Mouse (Mus musculus) retina, embryonic 14.5 days (tissue): ENCODE data around the gene Hoxd12.
A peak's percentile ranks its signal among the peaks of the same experiment; 100 is the strongest.

ENCODE experiments used
- DNase-seq: peaks from one replicate; pipeline ENCODE4 v3.0.0-alpha.2; 2015; ENCODE audit warnings: low spot score

Gene Hoxd12

DNA sequence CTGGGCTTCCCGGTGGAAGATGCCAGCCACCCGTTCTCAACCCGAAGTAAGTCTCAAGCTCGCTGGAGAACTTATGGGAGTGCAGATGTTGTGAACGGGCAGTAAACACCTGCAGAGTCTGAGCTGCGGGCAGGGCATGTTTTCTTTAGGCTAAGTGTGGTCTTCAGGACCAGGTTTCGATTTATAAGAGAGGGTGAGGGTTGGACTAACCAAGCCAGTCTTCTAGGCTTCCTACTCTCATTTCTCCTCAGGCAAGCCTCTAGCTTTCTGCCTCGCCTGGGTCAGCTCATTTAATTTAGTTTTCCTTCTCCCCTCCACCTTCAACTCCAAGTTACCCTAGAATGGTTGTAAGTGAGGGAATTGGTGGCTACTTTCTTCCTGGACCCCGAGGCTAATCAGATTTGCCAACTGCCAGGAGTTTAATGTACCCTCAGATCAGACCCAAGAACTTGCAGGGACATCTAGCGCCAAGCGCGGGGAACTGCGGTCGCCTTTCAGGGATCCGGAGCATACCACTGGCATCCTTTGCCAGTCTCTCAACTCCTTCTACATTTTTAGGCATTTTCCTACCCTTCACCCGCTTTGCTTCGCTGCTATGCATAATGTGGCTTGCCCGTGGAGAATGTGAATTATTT, 11.4 kb upstream of the Hoxd12 start:
- DNase-seq, result peak; percentile 79

DNA sequence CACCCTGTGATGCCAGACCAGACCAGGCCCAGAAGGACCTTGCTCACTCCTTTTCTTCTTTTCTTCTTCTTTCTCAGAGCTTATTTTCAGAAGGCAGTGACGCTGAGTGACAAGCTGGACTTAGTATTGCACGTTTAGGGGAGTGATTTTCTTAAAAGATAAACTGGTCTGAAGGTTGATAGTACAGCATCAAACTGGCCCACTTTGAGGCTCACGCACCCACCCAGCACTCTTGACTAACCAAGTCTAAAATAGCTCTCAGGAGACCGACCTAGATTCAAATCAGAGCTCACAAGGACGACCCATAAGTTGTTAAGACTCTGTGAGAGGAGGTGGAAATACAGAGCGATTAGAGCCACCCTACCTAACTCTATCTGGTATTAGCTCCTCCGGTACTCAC, 8.4 kb upstream of the Hoxd12 start:
- no peak for DNase-seq

DNA sequence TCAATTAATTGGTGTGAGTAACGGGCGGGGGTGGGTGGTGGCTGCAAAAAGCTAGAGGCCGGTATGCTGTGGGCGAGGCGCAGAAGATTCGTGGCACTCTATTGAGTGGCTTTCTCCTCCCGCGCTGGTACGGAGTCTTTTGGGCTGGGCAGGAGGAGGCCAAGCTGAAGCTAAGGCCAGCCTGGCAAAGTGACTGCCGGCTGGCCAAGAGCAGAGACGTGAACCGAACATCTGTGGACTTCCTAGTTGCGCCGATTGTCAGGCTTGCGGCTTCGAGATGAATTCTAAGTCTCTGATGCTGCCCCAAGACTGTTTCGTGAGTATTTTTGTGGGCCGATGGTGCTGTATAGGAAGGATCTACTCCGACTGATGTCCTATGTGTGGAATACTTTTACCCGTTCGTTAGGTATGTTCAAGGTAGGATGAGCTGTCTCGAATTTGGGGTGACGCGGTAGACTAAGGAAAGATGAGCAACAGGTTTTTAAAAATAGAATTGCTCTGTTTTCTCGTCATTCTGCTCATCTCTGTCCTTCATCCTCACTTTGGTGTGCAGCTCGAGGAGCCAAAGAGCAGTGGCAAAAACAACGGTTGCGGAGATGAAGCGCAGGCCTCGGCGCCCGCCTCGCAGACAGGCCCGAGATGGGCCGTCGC, 7.5 kb upstream of the Hoxd12 start:
- no peak for DNase-seq

DNA sequence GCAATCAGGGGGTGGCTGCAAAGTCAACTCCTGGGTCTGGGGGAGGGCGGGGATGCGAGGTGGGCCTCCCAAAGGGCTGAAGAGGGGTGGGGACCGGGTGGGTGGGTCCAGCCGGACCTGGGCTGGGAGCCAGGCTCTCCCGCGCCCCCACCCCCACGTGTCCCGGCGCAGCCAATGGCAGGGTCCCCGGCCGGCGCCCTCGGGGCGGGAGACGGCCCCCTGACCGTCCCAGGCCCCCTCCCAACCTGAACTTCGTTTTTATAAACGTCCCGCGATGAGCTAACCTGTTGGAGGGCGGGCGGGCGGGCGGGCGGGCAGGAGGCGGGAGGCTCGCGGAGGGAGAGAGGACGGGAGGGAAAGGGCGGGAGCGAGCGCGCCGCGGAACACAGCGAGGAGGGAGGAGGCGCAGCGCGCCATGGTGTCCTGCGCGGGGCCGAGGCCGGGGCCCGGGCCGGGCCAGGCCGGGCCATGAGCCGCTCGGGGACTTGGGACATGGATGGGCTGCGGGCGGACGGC, 6.9 kb upstream of the Hoxd12 start, which contains the start of gene Hoxd13:
Gene Hoxd13, plus strand, starts transcription at position 469 of the 516 bp plus-strand sequence.
- DNase-seq, result no peak

DNA sequence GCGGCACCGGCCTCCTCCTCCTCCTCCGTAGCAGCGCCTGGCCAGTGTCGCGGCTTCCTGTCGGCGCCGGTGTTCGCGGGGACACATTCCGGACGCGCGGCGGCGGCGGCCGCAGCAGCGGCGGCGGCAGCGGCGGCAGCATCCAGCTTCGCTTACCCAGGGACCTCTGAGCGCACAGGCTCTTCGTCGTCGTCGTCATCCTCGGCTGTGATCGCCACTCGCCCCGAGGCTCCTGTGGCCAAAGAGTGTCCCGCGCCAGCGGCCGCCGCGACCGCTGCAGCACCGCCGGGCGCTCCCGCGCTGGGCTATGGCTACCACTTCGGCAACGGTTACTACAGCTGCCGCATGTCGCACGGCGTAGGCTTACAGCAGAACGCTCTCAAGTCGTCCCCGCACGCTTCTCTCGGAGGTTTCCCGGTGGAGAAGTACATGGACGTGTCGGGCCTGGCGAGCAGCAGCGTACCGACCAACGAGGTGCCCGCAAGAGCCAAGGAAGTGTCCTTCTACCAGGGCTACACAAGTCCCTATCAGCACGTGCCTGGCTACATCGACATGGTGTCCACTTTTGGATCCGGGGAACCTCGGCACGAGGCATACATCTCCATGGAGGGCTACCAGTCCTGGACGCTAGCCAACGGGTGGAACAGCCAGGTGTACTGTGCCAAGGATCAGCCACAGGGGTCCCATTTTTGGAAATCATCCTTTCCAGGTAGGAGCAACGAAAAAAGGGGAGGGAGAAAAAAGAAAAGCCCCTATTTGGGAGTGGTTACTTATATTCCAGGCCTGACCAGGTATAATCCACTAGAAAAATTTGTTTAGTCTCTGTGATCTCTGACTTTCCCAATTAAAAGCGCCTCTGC, 6.2 kb upstream of the Hoxd12 start:
- no peak for DNase-seq

DNA sequence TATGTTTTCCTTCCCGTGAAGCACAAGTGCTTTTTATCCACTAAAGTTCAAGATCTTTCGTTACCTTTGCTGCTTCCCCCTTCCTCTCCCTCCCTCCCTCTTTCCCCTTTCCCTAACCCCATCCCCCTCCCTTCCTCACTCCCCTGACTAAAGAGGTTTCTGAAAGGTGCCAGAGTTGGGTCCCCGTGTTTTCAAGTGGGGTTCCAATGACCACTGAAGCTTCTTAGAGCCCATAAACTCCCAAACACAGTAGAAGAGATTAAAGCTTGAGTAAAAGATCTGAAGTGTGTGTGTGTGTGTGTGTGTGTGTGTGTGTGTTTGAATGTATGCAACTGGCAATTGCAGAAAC, 5.6 kb upstream of the Hoxd12 start:
- no peak for DNase-seq

DNA sequence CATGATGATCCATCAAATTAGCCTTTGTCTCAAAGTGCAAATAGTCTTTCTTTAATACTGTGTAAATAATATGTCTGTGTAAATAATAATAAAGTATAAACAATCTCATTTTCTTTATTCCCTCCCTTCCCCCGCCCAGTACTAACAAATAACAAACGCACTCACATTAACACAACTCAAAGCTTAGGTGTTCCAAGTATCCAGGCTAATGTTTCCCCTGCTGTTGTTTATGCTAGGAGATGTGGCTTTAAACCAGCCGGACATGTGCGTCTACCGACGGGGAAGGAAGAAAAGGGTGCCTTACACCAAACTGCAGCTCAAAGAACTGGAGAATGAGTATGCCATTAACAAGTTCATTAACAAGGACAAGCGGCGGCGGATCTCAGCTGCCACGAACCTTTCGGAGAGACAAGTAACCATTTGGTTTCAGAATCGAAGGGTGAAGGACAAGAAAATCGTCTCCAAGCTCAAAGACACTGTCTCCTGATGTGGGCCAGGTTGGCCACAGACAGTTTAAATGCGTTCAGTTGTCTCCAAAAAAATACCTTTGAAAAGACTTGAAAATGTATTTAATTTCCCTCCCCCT, 5.1 kb upstream of the Hoxd12 start:
- DNase-seq, result no peak

DNA sequence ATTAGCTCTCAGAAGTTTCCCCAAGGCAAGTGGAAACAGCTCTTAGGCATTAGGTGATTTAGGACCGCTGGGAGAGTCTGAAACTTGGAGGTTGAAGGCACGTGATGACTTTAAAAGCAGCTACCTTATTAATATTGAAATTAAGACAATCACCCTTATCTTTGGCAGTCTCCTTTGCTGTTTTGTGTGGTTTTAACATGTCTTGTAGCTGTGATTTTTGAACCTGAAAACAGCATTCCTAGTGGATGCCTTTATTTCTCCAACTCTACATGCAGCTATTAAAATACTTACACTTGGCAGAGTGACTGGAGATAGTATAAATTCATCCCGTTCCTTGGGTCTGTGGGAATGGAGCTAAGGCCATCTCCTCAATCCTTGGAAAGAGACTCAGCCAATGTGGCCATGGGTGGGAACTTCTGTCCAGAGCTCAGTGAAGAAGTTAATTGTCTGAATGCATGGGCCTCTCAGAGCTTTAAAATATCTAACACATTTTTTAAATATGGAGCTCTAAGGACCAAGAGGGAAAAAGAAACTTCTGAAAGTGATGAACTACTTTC, 4.1 kb upstream of the Hoxd12 start:
- DNase-seq, result no peak

DNA sequence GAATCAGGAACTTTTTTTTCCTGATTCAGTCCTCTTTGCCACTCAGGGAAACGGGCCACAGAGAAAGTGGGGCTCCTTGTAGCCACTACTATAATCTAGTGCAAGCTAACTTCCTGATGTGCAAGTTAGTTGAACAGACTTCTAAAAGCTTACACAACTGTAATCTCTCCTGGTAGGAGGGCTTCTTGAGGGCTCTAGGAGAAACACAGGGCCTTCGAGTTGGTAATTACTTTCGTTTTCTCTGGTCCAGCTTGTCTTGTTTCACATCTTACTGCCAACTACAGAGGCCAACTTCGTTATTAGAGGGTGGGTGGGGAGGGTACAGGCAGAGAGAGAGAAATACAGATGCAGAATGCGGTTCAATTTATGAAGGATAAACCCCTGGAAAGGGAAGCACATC, 3.0 kb upstream of the Hoxd12 start:
- DNase-seq, result no peak

DNA sequence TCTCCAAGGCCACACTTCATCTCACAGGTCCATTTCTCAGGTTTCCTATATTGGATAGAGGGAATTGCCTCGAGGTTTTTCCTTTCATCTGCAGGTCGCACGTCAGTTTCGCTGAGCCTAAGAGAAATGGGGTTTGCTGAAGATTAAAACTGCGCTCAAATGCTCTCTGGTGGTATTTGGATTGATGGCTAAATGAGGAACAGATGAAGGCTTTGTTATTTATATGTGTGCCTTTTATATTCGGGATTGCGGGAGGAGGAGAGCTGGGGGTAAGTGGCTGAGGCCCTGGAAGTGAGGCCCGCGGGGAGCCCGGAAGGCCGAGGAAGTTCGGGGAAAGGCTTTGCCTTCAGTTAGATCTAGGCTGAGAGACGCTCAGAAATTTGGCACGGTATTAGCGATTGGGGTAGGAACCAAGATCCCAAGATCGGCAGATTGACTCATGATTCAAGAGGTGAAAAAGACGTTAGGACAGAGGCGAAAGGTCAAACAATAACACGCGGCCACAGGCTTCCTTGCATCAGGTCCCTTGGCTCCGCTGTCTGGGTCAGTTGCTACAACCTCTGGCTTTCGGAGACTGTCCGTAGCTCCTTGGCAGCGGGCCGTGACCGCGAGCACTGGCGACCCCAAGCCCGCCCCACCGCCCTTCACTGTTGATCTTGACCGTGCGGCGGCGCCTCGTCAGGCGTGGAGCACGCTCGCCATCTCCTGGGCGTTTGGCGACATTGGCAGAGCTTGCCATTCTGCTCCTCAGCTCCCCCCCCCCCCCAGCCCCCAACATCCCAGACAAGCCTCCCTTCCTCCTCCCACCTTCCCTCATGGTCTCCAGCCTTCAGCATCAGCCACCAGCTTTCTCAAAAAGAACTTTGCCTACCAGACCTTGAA, 2.1 kb upstream of the Hoxd12 start:
- peak; percentile 84 for DNase-seq

DNA sequence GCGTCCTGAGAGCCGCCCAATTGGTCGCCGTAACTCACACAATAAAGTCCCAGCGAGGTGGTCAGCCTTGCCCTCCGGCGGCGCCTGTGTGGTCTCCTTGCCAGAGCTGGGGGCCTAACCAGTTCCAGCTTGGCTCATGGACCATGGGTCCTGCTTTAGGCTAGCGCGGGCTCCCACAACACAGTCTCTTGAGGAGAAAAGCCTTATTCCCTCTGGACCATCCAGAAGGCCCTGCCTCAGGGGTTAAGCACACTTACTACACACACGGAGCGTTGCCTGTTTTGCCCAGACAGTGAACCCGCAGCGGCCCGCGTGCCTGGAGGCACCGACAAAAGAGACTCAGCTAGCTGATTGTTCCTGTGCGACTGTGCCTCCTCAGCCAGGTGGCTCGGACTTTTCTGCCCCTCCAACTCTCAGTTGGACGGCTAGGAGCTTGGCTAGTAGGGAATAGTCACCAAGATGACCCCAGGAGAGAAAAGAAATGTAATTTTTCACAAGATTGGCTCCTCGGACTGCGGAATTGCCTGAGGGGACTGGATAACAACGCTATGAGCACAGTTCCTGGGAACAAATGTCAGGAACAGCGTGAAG, 883 bp upstream of the Hoxd12 start:
- no peak for DNase-seq

DNA sequence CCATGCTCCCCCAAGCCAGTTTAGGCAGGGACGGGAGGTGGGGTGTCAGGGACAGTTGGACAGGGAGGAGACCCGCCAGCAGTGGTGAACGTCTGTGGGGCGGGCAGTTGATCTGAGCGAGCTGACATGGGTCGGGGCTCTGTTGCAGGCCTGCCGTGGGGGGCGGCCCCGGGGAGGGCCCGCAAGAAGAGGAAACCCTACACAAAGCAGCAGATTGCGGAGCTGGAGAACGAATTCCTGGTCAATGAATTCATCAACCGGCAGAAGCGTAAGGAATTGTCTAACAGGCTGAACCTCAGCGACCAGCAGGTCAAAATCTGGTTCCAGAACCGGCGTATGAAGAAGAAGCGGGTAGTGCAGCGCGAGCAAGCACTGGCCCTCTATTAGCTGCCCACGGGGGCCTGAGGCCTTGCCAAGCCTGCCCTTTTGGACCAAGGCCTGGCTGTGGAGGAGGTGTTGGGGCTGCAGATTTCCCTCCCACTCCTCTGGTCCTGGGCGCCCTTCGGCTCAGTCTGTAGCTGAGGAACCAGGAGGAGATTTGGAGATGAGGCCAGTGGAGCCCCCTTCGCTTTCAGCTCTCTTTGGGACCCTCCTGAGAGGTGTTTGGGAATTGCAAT, 961 bp downstream of the Hoxd12 start:
- no peak for DNase-seq

DNA sequence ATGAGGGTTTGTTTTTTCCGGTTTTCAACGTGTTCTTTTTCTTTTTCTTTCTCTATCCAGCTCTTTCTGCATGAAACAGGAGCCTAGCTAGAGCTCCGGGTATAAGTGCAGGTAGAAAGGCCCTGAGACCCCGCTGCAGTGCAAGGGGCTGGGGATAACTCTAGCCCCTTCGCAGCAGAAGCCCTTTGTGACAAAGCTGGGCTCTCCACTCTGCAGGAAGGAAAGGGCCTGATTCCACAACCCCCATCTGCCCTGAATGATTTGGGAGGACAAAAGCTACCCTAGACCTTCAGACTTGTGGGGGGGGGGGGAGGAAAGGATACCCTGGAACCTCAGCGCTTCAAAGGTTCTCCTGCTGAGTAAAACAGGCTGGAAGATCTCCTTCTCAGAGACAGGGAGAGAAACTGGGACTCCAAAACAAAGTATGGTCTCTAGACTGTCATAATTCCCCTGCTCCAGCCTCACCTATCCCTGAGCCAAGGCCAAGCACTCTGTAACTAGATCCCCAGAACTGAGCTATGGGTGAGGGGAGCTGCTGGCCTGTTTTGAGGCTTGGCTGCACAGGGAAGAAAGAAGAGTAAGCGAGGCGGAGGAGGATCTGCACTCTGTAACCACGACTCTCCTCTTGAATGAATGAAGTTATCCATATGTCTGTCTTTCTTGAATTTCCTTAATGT, 1.7 kb downstream of the Hoxd12 start:
- no peak for DNase-seq

DNA sequence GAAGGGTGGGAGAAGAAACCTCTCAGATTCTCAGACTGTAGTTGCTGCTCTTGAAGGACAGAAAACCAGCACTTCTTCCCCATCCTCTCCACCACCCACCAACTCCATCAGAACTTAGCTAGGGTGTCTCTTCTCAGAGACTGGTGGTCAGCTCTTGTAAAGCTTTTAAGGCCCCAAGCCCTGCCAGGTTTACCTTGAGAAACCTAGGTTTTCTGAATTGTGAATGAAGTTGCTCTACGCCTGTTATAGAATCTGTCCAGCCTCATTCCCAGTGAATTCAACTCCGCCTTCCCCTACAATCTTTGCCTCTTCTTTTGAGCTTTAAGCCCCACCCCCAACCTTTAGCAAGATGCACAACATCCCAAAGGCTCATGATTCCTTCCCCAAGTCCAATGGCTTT, 2.3 kb downstream of the Hoxd12 start:
- no peak for DNase-seq

DNA sequence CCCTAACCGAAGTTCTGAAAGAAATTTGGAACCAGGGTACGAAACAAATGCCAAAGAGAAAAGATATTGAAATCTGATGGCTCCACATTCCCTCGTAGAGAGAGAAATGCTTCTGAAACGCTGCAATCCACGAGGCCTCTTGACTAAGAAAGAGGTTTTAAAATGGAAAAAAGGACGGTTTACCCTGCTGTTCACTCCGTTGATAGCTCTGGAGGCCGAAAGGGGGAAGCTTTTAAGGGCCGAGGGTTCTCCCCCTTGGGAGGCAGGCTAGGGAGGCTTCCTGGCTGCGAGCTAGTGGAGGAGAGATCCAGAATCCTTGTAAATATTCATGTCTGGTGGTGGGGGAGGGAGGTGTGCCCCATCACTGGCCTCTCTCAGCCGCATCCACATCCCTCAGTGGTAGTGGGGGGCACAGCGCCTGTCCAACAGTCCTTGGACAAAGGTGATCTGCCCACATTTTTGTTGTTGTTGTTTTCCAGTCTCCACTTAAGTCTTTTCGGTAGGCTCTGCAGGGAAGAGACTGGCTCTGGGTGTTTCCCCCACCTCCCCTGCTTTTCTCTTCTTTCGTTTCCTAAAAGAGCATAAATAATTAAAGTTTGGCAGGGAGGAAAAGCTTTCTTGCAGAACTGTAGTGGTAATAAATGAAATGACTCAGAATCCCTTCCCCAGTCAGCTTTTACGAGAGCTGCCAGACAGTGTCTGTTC, 4.2 kb downstream of the Hoxd12 start, which contains the start of gene Hoxd11:
Gene Hoxd11, plus strand, starts transcription at position 667 of the 705 bp plus-strand sequence.
- no peak for DNase-seq

DNA sequence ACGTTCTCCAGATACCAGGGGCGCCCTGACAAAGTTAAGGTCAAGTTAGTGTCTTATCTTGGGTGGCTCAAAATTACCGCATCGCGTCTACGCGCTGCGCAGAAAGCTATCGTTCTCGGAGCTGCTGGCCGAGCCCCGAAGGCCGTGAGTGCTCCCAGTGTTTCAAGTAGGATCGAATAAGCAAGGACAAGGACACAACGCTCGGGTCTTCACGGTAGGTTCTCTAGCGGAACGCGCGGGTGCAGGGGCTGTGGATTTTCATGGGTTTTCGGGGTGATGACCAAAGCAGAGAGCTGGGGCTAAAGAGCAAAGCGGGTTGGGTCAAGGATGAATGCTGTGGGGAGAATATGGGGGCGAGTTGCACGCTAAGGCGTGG, 4.8 kb downstream of the Hoxd12 start:
- no peak for DNase-seq

DNA sequence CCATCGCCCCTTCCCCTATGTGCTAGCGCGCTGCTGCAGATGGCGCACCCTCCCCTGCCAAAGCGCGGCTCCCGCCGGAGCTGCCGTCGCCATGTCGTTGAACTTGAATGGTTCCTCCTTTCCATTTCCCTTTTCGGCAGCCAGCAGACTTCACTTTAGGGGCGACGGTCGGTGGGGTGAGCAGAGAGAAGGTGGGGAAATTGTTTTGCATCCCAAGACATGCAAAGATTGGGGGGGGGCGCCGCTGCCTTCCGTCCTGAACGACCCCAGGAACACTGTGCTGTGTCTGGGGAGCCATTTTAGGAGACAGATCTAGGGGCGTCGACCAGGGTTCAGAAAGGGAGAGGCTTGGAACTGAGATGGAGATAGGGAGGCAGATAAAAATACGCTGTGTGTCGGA, 5.2 kb downstream of the Hoxd12 start:
- no peak for DNase-seq

DNA sequence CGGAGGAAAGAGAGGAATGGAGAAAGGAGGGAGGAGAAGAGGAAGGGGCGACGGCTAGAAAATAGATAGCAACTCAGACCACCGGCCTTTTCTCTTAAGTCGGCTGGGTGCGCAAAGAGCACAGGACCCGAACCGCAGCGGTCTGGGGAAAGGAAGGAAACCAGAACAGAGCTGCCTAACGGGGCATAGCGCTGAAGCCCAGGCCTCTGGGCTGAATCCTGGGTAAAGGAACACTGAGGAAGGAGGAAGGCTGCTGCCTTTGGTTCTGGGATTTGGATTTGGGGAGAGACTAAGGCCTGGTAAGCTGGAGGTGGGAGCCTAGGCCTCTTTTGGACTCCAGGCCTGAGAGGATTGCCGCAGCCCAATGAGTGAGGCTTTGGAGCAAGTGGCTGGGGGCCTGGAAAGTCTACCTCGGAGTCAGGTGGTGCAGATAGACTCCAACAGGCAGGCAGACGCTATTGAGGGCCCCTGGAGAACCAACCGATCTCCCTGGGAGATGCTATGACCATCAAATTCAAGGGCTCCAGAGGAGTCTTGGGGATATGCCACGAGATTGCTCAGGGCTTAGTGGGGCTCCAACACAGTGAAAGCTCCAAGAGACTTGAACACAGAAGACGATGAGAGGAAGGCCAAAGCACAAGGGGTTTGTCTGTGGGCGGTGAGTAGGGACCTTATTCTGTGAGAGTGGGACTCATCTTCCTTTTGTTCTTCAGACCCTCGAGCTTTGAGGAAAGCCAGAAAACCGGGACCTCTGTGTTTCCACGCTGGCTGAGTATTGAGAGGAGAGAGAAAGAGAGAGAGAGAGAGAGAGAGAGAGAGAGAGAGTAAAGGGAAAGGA, 6.0 kb downstream of the Hoxd12 start:
- no peak for DNase-seq
